Mouse (Mus musculus) lung, embryonic 14.5 days (tissue): ENCODE results near the gene Rbfox2. TPM values are rescaled to one million over a fixed set of nuclear protein-coding genes. Genes with fewer than 3 reads are reported as not detected.

ENCODE experiments used
- ATAC-seq: fragments of 200-750 bp; cut with Nextera tagmentation; 2 replicates; pipeline ENCODE4 v1.8.0; 2017; ENCODE audit warnings: mild to moderate bottlenecking, moderate TSS enrichment, moderate library complexity; ENCODE audit not compliant: insufficient read depth
- DNase-seq: peaks from one replicate; pipeline ENCODE4 v3.0.0-alpha.2; 2015
- H3K27ac ChIP-seq: fragments of 300-500 bp; sonication (generic); 2 replicates; pipeline ENCODE4 v1.5.1; 2014; ENCODE audit warnings: low read depth, mild to moderate bottlenecking, moderate library complexity
- H3K27me3 ChIP-seq: fragments of 300-500 bp; sonication (generic); 2 replicates; pipeline ENCODE4 v1.6.1; 2014; ENCODE audit warnings: low read length, control low read depth; ENCODE audit not compliant: insufficient read depth
- H3K36me3 ChIP-seq: fragments of 300-500 bp; sonication (generic); 2 replicates; pipeline ENCODE4 v1.6.1; 2014; ENCODE audit warnings: control low read depth; ENCODE audit not compliant: insufficient read depth
- H3K4me1 ChIP-seq: fragments of 300-500 bp; sonication (generic); 2 replicates; pipeline ENCODE4 v1.6.1; 2014; ENCODE audit warnings: antibody characterized with exemption, control low read depth; ENCODE audit not compliant: insufficient read depth
- H3K4me2 ChIP-seq: fragments of 300-500 bp; sonication (generic); 2 replicates; pipeline ENCODE4 v1.6.1; 2014; ENCODE audit warnings: mild to moderate bottlenecking
- H3K4me3 ChIP-seq: fragments of 300-500 bp; sonication (generic); 2 replicates; pipeline ENCODE4 v1.5.1; 2014; ENCODE audit warnings: low read depth, low read length
- H3K9ac ChIP-seq: fragments of 300-500 bp; sonication (generic); 2 replicates; pipeline ENCODE4 v1.6.1; 2014
- H3K9me3 ChIP-seq: fragments of 300-500 bp; sonication (generic); 2 replicates; pipeline ENCODE4 v1.6.1; 2016; ENCODE audit warnings: low read depth, low read length, control low read depth
- CTCF ChIP-seq: IDR thresholded peaks from 2 replicates; pipeline ENCODE4 v1.5.1; 2016; ENCODE audit warnings: antibody characterized with exemption, low read depth
- WGBS: fragments of 180-500 bp; shearing (Covaris S2); extraction: QIAGEN DNeasy Blood & Tissue Kit; methylation state at CpG from one replicate; pipeline ENCODE4 v1.1.7; 2014; 5-methylcytosine and 5-hydroxymethylcytosine counted together
- polyA plus RNA-seq: library from polyadenylated mRNA; unstranded; fragments of >200 nt; fragmentation: Nextera tagmentation; extraction: Ambion mirVana; gene quantifications from 2 replicates; pipeline ENCODE4 v1.2.1, GENCODE M21; 2014

The Rbfox2 gene
- polyA plus RNA-seq, 1 experiment from 2014 or later, result 55.8 TPM

- no peaks in the 10 kb centered on the region for H3K36me3 ChIP-seq
- peak; percentile 96 for DNase-seq
- no peak overlapping the region for H3K9ac ChIP-seq
- ATAC-seq, result peak; percentile 19; the same call in 1 of the 2 replicates
- H3K27me3 ChIP-seq, result no peaks in the 10 kb centered on the region
- no peaks in the 10 kb centered on the region for H3K9me3 ChIP-seq
- no peak for TF ChIP-seq CTCF
- 6% methylated on average over 3 of the region's 3 CpGs for WGBS
- peak overlapping the region; percentile 47; the same call in 1 of the 2 replicates for H3K27ac ChIP-seq
- H3K4me2 ChIP-seq, result no peak overlapping the region
- H3K4me3 ChIP-seq, result no peak overlapping the region
- H3K4me1 ChIP-seq, result peaks cover 19% of the 10 kb centered on the region
Observed at GRCm38 (mm10) chr15:77156525-77156924, 150.3 kb downstream of the Rbfox2 start.

GRCm38 (mm10) chr15:77154248-77154785 is 152.5 kb downstream of the Rbfox2 start:
- no peak overlapping the region for H3K9ac ChIP-seq
- H3K27me3 ChIP-seq, result no peaks in the 10 kb centered on the region
- peak overlapping the region; percentile 76; the same call in 1 of the 2 replicates for H3K4me2 ChIP-seq
- H3K27ac ChIP-seq, result peak overlapping the region; percentile 94; the same call in 1 of the 2 replicates
- DNase-seq (no peak), ATAC-seq (no peak)
- no peak overlapping the region for H3K4me3 ChIP-seq
- no peak for TF ChIP-seq CTCF
- no peaks in the 10 kb centered on the region for H3K36me3 ChIP-seq
- peaks cover 38% of the 10 kb centered on the region for H3K4me1 ChIP-seq
- WGBS, result 62% methylated on average over 10 of the region's 10 CpGs
- H3K9me3 ChIP-seq, result no peaks in the 10 kb centered on the region

DNA sequence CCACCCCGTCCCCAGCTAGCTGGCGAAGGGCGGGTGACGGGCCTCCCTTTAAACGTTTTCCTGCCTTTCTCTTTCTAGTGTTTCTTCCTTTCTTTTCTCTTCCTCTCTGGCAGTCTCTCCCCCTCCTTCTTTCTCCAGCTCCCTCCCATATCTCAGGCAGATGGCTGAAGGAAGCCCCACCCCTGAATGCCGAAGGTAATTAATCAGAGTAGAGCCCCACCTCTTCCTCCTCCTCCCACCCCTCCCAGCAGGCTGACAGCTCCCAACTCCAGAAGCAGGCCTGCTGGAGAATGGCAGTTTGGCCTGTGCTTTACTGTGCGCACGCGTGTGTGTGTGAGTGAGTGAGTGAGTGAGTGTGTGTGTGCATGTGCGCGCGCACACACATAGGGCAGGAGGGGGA is 153.2 kb downstream of the Rbfox2 start:
- ATAC-seq (peak; percentile 93), DNase-seq (peak; percentile 92)
- WGBS, result 2% methylated on average over 12 of the region's 12 CpGs
- H3K9ac ChIP-seq, result peak overlapping the region; percentile 63
- H3K4me1 ChIP-seq, result peaks cover 44% of the 10 kb centered on the region
- peak overlapping the region; percentile 57 for H3K4me3 ChIP-seq
- H3K9me3 ChIP-seq, result no peaks in the 10 kb centered on the region
- H3K4me2 ChIP-seq, result peak overlapping the region; percentile 76
- H3K36me3 ChIP-seq, result no peaks in the 10 kb centered on the region
- no peak for TF ChIP-seq CTCF
- H3K27me3 ChIP-seq, result no peaks in the 10 kb centered on the region
- H3K27ac ChIP-seq, result peak overlapping the region; percentile 94

DNA sequence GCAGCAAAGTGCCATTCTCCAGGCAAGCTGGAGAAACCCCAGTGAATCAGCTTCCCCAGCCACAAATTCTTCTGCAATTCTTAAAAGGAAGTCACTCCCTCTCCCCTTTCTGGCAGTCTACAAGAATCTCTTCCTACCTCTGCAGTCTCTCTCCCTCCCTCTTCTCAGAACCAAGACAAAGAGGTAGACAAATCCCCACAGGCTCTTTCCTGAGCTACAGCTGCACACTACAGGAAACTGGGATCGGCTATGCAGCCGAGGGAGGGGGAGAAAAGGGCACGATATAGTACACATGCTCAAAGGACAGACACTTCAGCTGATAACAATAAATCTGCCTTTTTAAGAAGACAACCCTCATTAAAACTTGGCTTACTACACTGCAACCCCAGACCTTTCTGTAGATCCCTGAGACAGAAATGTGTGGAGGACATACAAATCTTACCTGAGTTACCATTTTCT is 153.7 kb downstream of the Rbfox2 start:
- Histone ChIP-seq H3K9ac (peak overlapping the region; percentile 63), H3K4me1 (peaks cover 44% of the 10 kb centered on the region), H3K9me3 (no peaks in the 10 kb centered on the region), H3K4me2 (peak overlapping the region; percentile 76), H3K4me3 (peak overlapping the region; percentile 57), H3K36me3 (no peaks in the 10 kb centered on the region), H3K27ac (peak overlapping the region; percentile 94), H3K27me3 (no peaks in the 10 kb centered on the region)
- peak; percentile 64 for ATAC-seq
- peak; percentile 69 for DNase-seq
- WGBS, result 0% methylated on average over 3 of the region's 3 CpGs
- TF ChIP-seq CTCF, result no peak

GRCm38 (mm10) chr15:77152336-77153087 is 154.3 kb downstream of the Rbfox2 start:
- Histone ChIP-seq H3K27ac (peak overlapping the region; percentile 94), H3K4me1 (peaks cover 44% of the 10 kb centered on the region), H3K4me2 (peak overlapping the region; percentile 76), H3K27me3 (no peaks in the 10 kb centered on the region), H3K9me3 (no peaks in the 10 kb centered on the region), H3K36me3 (no peaks in the 10 kb centered on the region), H3K9ac (peak overlapping the region; percentile 63), H3K4me3 (peak overlapping the region; percentile 57)
- ATAC-seq (no peak), DNase-seq (peak; percentile 62)
- WGBS, result under 1% methylated on average over 19 of the region's 19 CpGs
- peak; percentile 39 for TF ChIP-seq CTCF

- WGBS, result 5% methylated on average over 4 of the region's 4 CpGs
- Histone ChIP-seq H3K36me3 (no peaks in the 10 kb centered on the region), H3K4me2 (peak overlapping the region; percentile 76), H3K9me3 (no peaks in the 10 kb centered on the region), H3K9ac (peak overlapping the region; percentile 63), H3K4me3 (peak overlapping the region; percentile 57), H3K4me1 (peaks cover 39% of the 10 kb centered on the region), H3K27me3 (no peaks in the 10 kb centered on the region), H3K27ac (peak overlapping the region; percentile 96; the same call in 1 of the 2 replicates)
- ATAC-seq, result no peak
- no peak for DNase-seq
- no peak for TF ChIP-seq CTCF
Observed at GRCm38 (mm10) chr15:77151816-77152215, 155.0 kb downstream of the Rbfox2 start.

- peak overlapping the region; percentile 57 for H3K4me3 ChIP-seq
- WGBS, result 20% methylated on average over 8 of the region's 8 CpGs
- no peak for TF ChIP-seq CTCF
- ATAC-seq (no peak), DNase-seq (peak; percentile 50)
- H3K9ac ChIP-seq, result peak overlapping the region; percentile 28; the same call in 1 of the 2 replicates
- no peaks in the 10 kb centered on the region for H3K9me3 ChIP-seq
- H3K4me2 ChIP-seq, result peak overlapping the region; percentile 76
- no peaks in the 10 kb centered on the region for H3K36me3 ChIP-seq
- peak overlapping the region; percentile 96 for H3K27ac ChIP-seq
- H3K27me3 ChIP-seq, result no peaks in the 10 kb centered on the region
- H3K4me1 ChIP-seq, result peaks cover 33% of the 10 kb centered on the region
Observed at GRCm38 (mm10) chr15:77151178-77151577, 155.6 kb downstream of the Rbfox2 start.
